Mouse (Mus musculus): ENCODE measurements at regions not wholly inside any gene's neighbourhood (a gene's known extent, or its start where the extent isn't known, plus 50 kb on each side); places are given as distances from the start of the nearest gene placed in this dataset.
A peak's percentile ranks its signal among the peaks of the same experiment; 100 is the strongest.
"Not testable (repeated sequence)": the region's sequence is repeated elsewhere in the genome, so short reads cannot be mapped to it uniquely, and the experiment has no call there.

- DNase-seq: no peak
These were observed 263.0 kb upstream of the Nfia start for GRCm38 (mm10) chr4:97509576-97509975.

- no peak for DNase-seq
These were observed 266.8 kb upstream of the Nfia start for GRCm38 (mm10) chr4:97505734-97506133.

GRCm38 (mm10) chr4:97491248-97491804 is 281.2 kb upstream of the Nfia start:
- no peak for DNase-seq

GRCm38 (mm10) chr4:97486354-97486753 is 286.2 kb upstream of the Nfia start:
- DNase-seq: no peak

- DNase-seq: no peak
These were observed 287.3 kb upstream of the Nfia start for GRCm38 (mm10) chr4:97485225-97485624.

- no peak for DNase-seq
These were observed 289.8 kb upstream of the Nfia start for GRCm38 (mm10) chr4:97482701-97483246.

- DNase-seq: no peak
These were observed 290.7 kb upstream of the Nfia start for GRCm38 (mm10) chr4:97481836-97482235.

GRCm38 (mm10) chr4:97476571-97477190 is 293.7 kb upstream of the Gm10192 start:
- DNase-seq: peak; percentile 14

GRCm38 (mm10) chr4:97473492-97473891 is 290.5 kb upstream of the Gm10192 start:
- DNase-seq: not testable (repeated sequence)

GRCm38 (mm10) chr4:97465932-97466666 is 283.1 kb upstream of the Gm10192 start:
- DNase-seq: no peak

GRCm38 (mm10) chr4:97465517-97465916 is 282.6 kb upstream of the Gm10192 start:
- no peak for DNase-seq

GRCm38 (mm10) chr4:97461177-97461576 is 278.2 kb upstream of the Gm10192 start:
- no peak for DNase-seq

GRCm38 (mm10) chr4:97439288-97440029 is 256.5 kb upstream of the Gm10192 start:
- DNase-seq: no peak

GRCm38 (mm10) chr4:97432681-97433080 is 249.7 kb upstream of the Gm10192 start:
- DNase-seq: no peak

GRCm38 (mm10) chr4:97432094-97432493 is 249.1 kb upstream of the Gm10192 start:
- no peak for DNase-seq

- no peak for DNase-seq
These were observed 248.3 kb upstream of the Gm10192 start for GRCm38 (mm10) chr4:97431239-97431638.

- DNase-seq: no peak
These were observed 236.9 kb upstream of the Gm10192 start for GRCm38 (mm10) chr4:97419845-97420244.

GRCm38 (mm10) chr4:97418616-97419015 is 235.7 kb upstream of the Gm10192 start:
- peak; percentile 69 for DNase-seq

- no peak for DNase-seq
These were observed 235.0 kb upstream of the Gm10192 start for GRCm38 (mm10) chr4:97417943-97418342.

- no peak for DNase-seq
These were observed 225.8 kb upstream of the Gm10192 start for GRCm38 (mm10) chr4:97408633-97409296.

- DNase-seq: no peak
These were observed 211.8 kb upstream of the Gm10192 start for GRCm38 (mm10) chr4:97394697-97395280.

GRCm38 (mm10) chr4:97381084-97381483 is 198.1 kb upstream of the Gm10192 start:
- DNase-seq: no peak

Measured in gastrocnemius, postnatal 10 days (tissue).